Mouse (Mus musculus) monocyte, adult 2 months (primary cell): ENCODE measurements around the gene Tmem50b.
A peak's percentile ranks its signal among the peaks of the same experiment; 100 is the strongest.

Experiments used
- DNase-seq, 2 experiments: peaks; one replicate each; pipeline ENCODE4 v3.0.0; 2022; ENCODE audit warnings: low spot score in 2 of 2, low read depth in 1 of 2

The Tmem50b gene

DNA sequence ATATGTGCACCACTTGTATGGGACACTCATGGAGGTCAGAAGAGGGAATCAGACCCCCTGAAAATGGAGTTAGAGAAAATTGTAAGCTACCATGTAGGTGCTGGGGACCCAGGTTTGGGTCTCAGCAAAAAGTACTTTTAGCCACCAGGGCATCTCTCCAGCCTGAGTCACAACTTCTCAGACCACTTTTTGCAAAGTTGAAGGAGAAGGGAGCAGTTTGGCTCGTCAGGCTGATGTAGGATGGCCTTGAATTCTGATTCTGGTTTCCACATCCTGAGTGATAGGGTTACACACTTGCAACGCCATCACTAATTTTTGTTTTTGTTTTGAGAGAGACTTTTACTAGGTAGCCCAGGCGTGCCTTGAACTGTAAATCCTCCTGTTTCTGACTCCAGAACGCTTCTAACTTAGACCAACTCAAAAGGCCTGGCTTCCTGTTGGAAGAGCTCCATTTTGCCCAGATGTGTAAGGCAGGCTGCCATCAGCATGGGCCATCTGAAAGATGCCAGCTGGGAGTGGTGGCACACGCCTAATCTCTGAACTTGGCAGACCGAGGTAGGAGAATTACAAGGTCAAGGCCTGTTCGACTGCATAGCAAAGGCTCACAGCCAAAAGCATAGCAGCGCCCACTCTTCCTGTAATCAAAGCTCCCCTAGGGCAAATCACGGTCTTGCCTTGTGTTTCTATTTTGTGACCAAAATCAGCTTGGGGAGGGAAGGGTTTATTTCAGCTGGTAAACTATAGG lies 12.1 kb upstream of the Tmem50b start:
- no peak for DNase-seq

DNA sequence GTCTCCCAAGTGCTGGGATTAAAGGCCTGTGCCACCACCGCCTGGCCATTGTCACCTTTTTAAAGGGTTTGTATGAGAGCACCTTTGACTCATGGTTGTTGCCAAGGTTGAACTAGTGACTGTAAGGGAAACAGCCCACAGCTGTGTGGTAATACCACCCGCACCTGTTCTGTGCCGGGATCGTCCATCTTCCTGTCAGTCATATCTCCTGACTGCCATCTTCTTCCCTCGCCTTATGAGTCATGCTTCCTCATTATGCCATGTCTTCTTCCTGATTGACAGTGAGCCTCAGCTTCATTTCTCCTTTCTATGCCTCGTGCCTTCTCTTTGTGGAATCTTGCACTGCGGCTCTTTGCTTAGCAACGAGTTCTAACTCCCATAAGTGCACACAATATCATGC lies 9.4 kb upstream of the Tmem50b start:
- DNase-seq: peak in 1 of 2 experiments; percentile 41

DNA sequence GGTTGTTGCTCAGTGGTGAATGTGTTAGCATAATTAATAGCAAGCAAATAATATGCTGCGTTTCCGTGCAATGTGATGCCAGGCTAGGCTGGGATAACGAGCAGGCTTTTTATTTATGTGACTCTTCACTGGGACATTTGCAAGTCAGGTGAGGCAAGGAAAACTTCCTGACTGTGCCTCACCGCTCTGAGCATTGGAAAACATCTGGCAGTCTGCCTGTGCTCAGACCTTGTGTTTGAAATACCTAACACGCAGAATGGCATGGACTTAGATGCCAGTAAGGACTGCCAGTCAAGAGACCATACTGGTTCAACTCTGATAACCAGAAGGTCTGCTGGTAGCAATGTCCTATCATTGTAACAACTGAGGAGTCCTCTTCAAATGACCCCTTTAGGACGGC lies 7.6 kb upstream of the Tmem50b start:
- no peak for DNase-seq

DNA sequence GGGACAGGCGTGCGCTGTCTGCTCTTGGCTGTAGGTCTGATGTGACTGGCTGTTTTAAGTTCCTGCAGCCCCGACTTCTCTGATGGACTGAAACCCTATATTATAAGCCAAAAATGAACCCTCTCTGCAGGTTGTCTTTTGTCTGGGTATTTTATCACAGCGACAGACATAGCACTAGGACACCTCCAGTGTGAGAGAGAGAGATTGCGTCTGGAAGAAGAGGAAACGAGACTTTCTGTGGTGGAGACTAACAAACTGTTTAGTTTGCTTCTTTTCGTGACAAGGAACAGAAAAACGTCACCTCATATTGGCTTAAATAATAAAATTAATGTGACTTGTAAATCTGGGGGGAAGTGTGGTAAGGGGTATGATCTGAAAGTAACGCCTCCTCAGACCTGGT lies 4.1 kb upstream of the Tmem50b start:
- DNase-seq: no peak

DNA sequence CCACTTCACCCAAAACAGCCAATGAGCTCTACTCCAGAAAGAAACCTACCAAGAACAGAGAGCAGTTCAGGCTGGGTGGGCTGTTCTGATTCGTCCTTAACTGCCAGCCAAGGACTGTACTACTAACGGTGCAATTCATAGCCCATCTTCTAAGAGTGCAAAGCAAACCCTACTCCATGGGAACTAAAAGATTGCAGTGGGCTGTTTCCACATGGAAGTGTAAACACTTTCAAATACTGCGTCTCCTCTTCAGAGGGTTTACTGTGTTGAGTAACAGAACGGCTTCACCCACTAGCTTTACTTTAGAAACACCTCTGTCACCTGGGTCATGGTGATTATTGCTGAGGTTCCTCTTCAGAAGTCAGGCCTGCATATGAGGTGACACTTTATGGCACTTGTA lies 3.5 kb upstream of the Tmem50b start:
- DNase-seq: no peak

DNA sequence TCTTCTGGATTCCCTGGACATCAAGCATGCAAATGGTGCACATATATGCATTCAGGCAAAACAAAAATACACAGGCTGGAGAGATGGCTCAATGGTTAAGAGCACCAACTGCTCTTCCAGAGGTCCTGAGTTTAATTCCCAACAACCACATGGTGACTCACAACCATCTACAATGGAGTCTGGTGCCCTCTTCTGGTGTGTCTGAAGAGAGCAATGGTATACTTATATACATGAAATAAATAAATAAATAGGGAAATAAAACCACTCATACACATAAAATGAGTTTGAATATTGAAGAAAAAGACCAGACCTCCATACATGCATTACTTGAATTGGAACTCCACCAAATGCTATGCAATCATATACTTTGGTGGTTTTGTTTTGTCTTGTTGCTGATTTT lies 1.6 kb upstream of the Tmem50b start:
- DNase-seq: no peak

DNA sequence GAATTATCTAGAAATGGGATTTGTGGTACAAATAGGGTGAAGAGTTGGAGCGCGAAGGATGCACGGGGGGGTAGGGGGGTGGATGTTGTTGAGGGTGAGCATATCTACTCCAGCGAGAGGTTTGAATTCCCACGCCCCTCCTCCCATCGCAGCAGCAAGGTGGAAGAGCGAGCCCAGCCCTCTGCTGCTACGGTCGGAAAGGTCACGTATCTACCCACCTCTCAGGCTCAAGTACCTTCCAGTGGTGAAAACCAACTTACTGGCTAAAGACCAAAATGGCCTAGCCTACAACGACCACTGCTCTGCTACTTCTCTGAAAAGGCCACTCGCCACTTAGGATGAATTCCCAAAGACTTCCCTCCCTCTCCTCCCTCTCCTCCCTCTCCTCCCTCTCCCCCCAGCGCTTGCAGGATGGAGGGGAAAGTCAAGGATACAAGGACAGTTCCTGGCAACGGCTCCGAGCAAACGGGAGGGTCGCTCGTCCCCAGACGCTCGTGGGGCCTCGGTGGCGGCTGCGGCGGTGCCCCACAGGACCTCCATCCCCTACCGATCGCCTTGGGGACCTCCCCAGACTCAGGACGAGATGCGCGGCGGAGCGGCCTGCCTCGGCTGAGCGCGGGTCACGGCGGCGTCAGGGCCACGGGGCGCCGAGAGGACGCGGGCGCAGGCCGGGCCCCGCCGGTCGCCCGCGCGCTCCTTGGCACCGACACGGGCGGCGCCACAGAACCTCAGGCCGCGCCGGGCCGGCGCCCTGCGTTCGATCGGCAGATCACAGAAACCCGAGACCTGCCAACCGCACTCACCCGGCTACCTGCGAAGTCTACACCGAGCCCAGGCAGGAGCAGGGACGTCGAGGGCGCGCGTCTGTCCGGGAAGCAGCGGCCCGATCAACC lies 575 bp downstream of the Tmem50b start:
- DNase-seq: peak in 1 of 2 experiments; percentile 9

DNA sequence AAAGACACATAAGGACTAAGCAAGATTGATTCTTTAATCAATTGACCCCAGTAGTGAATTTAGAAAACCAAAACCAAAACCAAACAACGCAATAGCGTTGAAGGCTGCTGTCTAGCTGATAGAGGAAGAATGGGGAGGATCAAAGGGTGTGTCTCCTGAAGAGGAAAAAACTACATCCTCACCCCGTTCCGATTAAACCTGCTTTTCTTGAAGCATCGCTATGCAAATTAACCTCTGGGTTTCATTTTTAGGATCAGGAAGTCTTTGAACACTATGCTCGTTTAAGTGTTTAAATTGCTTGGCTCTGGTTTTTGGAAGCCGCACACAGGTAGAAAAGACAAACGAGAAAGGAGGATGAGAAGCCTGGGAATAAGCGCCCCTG lies 1.2 kb downstream of the Tmem50b start:
- no peak for DNase-seq

DNA sequence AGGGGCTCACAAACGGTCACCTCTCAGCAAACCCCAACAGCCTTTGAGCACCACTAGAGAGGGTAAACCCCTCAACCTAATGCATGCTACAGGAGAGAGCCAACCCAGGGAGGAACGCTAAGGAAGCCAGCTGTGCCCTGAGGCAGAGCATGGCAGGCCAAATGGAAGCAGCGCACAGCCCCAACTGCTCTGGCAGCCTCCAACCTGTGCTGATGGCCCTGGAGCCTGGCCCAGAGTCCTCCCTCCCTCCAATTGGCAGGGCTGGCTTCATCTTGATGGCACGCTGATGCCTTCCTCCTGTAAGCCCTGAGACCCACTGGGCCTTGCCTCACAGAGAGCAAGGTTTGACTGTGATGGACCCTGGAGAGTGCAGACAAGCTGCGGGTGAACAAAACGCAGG lies 2.5 kb downstream of the Tmem50b start:
- DNase-seq: no peak

DNA sequence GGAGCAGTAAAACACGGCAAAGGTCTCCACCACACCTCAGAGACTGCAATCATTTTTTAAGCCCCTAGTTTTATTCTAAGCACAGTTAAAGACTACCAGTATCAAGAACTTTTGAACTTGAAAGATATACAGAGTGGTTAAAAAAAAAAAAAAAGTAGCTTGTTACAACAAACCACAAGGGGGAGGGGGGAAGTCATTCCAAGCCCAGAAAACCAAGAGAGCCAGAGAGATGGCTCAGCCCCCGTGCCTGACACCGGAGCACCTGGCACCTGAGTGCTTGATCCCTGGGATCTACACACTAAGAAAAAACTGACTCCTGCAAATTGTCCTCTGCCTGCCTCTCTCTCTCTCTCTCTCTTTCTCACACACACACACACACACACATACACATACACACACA lies 4.3 kb downstream of the Tmem50b start:
- DNase-seq: no peak

DNA sequence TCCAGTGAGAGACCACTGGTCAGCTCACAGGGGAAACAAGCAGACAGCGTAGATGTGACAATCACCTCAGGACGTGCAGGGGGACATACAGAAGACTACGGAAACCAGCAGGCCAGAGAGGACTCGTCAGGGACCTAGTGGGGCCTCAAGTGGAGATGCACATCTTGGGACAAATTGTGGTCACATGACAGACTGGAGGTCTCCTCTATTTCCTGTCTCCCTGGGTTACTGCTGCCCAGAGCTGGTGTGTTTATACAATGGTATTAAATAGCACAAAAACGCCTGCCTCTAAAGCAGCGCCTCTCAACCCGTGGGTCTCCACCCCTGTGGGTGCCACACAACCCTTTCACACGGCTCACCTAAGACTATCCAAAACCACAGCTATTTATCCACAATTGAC lies 5.4 kb downstream of the Tmem50b start:
- no peak for DNase-seq

DNA sequence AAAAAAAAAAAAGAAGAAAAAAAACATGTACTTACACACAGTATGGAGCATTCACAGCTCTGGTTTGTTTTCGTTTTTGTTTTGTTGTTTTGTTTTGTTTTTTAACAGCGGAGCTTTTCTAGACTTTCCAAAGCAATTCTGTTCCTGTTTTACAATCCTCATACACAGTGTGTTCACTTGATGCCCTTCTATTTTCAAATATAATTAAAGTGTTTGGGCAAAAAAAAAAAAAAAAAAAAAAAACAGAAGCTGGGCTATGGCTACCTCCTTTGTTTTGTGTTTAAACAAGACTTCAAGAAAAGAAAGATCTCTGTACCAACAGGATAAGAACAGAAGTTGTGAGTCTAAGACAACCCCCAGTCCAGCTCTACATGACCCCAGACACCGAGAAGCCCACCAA lies 8.9 kb downstream of the Tmem50b start:
- DNase-seq: no peak

DNA sequence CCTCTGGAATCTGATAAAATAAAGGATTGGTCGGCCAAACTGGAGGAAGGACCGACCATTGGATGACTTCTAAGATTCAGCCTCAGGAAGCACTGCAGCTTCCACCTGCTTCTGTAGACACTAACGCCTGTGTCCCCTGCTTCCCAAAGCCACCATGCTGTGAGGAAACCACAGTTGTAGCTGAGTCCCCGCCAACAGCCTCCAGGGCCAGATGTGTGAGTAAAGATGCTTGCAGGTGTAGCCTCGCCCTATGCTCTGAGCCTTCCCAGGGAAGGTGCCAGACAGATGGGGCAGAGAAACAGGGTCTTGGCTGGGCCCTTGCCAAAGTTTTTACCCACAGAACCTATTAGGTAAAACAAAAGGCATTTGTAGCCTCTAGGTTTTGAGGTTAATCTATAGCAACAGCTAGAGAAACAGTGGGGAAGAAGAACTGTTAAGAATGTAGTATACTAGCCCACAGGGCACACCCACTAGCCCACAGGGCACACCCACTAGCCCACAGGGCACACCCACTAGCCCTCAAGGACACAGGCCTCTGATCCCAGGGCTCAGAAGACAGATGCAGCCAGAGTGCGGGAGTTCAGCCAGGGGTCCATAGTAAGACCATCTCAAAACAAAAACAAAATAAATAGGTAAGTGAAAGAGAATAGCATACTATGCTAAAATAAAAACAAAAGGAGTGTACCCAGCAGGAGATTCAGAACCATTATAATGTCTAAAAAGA lies 9.7 kb downstream of the Tmem50b start:
- DNase-seq: no peak

DNA sequence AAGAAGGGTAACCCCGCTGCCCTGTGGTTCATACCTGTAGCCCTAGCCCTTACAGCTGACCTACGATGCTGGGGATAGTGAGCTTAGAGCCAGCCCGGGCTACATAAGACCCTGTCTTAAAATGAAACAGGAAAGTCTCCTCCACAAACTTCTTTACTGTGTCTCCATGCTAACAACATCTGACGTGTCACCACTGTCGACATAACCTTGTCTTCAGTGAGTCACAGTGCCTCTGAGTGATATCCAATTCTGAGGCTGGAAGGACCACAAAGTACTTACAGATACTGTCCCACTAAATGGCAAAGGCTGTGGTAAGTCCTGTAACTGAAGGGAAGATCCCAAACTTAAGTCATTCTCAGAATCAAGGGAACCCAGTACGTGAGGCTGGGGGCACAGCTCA lies 11.4 kb downstream of the Tmem50b start:
- no peak for DNase-seq

DNA sequence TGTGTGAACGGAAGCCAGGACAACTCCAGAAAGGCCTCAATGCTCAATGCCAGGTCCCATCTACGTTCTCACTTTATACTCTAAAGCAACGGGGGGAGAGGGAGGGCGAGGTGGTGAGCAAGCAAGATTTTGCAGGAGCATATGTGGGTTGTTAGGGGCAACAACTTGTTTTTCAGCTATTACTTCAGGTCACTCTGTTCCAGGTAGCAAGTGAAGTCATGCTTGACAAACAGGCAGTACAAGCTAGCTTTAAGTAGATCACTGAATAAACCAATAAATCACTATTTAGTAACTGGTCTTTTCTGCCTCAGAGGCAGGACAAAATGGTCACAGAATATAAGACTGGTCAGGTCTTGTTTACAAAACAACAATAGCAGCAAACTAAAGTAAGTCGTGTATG lies 12.0 kb downstream of the Tmem50b start:
- DNase-seq: no peak

DNA sequence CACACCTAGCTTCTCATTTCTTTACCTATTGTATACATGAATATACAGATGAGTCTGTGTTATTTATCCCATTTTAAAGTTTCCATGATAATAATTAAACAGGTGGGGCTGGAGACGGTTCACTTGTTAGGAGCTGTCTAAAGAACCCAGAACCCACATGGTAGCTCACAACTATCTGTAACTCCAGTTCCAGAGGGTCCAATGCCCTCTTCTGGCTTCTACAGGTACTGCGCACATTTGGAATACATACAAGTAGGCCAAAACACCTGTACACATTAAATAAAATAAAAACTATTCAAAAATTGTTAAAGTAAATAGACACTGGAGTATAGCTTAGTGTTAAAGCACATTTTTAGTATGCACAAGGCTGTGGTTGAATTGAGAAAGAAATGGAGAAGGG lies 15.3 kb downstream of the Tmem50b start:
- DNase-seq: no peak

DNA sequence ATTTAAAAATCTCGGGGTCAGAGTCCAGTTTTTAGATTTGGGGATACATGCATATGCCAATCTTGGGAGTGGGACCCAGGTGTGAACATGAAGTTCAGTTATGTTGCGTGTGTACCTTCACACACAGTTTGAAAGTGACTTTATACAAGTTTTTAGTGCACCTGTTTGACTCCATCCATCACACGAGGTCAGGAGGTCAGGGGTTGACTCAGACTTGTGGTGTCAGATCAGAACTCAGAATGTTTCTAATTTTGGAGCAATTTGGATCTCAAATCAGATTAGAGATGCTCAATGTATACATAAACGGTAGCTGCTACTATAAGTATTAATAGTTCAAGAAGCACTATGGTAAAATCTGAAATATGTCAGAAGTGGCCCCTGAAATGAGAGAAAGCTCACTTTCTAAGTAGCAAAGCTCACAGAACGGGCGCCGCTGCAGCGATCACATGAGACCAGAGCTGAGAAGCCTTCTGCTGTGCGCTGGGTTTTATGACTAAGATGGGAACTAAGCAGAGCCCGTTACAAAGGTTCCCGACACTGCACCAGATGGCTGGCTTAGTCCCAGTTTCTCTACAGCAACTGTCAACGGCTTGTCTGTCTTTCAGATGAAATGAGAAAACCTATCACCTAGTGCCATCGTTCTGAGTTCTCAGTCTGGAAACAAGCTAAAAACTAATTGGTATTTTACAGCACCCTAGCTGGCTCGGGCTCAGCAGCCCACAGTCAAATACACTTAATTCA lies 18.4 kb downstream of the Tmem50b start:
- DNase-seq: no peak

DNA sequence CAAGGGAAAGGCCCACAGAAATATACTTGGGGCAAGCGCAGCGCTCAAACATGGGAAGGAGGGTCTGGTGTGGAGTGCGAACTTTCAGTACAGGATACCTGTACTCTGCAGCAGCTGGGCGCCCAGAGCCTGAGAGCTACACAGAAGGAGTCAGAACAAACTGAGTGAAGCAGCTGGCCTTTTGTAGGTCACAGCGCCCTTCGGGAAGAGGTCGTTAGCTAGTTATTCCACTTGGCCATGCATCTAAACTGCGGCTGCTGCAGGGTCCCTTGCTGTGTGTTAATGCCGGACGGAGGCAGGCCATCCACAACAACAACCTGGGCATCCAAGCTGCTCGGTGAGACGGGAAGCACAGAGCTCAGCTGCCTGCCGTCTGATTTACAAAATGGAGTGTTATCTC lies 22.4 kb downstream of the Tmem50b start:
- no peak for DNase-seq

DNA sequence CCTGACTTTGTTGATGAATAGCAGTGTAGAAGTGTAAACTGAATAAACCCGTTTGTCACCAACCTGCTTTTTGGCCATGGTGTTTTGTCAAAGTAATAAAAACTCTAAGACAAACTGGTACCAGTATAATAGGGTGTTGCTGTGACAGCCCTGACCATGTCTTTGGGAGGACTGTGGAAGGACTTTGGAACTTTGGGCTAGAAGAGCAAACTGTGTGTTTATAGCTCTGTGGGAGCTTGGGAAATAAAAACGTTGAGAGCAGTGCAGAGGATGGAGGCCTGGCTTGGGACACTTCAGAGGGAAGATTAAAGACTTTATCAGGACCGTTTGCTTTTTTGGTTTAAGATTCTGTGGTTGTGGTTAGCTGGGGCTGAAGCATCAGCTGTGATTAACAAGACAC lies 26.5 kb downstream of the Tmem50b start:
- DNase-seq: no peak

DNA sequence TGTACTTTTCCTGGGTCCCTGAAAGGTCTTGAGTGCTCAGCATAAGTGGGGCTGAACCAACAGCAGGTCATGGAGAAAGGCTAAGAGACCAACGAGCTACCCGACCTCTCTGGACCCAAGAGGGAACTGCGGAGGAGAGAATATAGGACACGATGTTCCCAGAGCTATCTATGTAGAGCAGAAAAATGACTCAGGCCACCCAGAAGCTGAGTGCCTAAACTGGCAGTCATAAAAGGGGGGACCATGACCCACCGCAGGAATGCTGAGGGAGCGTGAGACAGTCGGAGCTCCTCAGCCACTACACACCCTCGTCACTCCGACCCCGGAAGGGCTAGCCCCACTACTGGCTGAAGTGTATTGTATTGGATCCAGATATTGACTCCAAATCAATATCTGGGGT lies 28.6 kb downstream of the Tmem50b start:
- DNase-seq: no peak

DNA sequence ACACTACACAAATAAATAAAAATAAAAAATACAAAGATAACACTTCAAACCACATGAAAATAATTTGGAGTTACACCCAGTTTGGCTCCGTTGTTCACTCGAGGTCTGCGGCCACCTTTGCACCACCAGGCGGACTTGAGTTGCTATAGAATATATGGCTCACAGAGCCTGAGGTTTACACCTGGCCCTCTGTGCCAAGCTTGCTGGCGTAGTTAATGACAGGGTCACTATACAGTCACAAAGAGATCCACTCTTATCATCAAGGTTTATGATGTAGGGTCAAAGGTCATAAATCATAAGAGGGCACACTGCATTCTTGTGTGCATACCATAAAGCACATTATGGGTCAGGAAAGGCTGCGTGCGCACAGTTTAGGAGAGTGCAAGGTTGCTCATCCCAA lies 31.6 kb downstream of the Tmem50b start:
- no peak for DNase-seq
